Mouse (Mus musculus): ENCODE data around the gene Atxn7l1. TPM values are rescaled to one million over a fixed set of nuclear protein-coding genes. Genes with fewer than 3 reads are reported as not detected.
A peak's percentile ranks its signal among the peaks of the same experiment; 100 is the strongest.

The Atxn7l1 gene
- polyA plus RNA-seq, 1 experiment = 17.3 TPM

DNA sequence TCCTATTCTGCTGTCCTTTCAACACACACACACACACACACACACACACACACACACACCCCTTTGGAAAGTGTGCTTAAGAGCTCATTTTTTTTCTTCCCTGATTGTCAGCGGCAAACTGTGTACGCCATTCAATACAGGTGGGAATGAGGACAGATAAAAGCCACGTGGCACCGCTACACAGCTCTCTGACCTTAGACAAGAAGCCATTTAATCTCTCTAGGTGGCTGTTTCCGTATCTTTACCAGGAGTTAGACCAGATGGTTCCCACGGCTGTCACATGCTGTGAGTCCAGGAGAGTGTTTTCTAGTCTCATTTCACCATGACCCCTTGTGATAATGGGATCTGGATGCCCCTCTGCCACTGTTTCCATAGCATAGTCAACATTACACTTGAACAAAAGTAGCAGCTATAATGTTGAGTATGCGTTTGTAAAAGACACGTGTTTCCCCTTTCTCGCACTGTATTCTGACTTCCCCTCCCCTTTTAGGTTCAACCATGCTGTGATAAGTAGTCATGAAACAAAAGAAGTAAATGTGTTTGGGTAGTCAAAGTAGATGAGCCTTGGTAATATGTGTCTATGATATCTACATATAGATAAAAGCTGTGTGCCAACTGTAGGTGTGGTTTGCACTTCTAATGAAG is 70.8 kb downstream of the Atxn7l1 start:
- 86% methylated on average over 9 of the region's 9 CpGs for WGBS
- DNase-seq (ENCODE audit: low read depth, low spot score) = no peak

- DNase-seq (ENCODE audit: low read depth, low spot score) = no peak
- 57% methylated on average over 7 of the region's 7 CpGs for WGBS
These were observed 71.9 kb downstream of the Atxn7l1 start for GRCm38 (mm10) chr12:33219436-33219835.

- DNase-seq (ENCODE audit: low read depth, low spot score) = no peak
- WGBS = 40% methylated on average over 5 of the region's 5 CpGs
These were observed 72.6 kb downstream of the Atxn7l1 start for GRCm38 (mm10) chr12:33220081-33220480.

DNA sequence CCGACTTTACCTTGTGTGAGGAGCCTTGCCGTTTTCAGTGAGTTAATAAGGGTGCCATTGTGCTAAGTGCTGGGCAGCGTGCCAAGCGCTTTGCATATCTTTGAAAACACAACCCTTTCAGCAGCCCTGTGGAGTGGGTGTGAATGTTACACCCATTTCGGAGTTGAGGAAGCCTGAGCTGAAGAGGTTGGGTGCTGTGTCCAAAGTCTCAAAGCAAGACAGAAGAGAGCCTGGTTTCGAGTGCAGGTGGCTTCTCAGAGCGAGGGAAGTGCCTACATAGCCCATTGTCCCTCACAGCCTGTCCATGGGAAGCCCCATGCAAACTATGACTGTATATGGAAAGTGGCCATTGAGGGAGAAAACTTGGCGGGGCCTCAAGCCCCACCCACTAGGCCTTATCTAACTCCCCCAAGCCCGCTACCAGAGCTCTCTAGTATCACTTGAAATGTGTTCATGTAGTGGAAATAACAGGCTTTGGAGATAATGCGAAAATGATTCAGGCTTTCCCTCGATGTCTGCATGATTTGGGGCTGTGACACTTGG is 73.1 kb downstream of the Atxn7l1 start:
- DNase-seq (ENCODE audit: low read depth, low spot score) = peak; percentile 80
- WGBS = 27% methylated on average over 11 of the region's 11 CpGs

GRCm38 (mm10) chr12:33222187-33222586 is 74.7 kb downstream of the Atxn7l1 start:
- DNase-seq (ENCODE audit: low read depth, low spot score) = no peak
- WGBS = 24% methylated on average over 7 of the region's 7 CpGs

- no peak for DNase-seq (ENCODE audit: low read depth, low spot score)
- WGBS = 84% methylated on average over 11 of the region's 11 CpGs
These were observed 77.6 kb downstream of the Atxn7l1 start for GRCm38 (mm10) chr12:33225117-33225541.

GRCm38 (mm10) chr12:33225978-33226377 is 78.5 kb downstream of the Atxn7l1 start:
- WGBS = 94% methylated on average over 1 of the region's 1 CpGs

DNA sequence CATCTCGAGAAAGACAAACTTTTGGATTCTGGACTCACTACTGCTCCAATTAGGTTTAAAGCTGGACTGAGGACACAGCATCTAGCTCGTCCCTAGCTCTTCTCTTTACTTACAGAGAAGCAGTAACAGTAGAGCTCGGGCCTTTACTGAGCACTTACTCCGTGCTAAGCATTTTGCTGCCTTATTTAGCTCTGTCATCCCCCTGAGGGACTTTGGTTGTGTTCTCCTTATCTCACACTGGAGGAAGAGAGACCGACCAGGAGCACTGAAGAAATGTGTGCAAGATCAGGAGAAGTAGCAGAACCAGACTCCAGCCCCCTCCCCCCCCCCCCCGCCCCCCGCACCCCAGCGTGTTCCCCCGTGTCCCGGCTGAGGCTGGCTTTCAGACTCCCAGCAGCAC is 79.1 kb downstream of the Atxn7l1 start:
- DNase-seq (ENCODE audit: low read depth, low spot score) = no peak
- 87% methylated on average over 10 of the region's 10 CpGs for WGBS

More at GRCm38 (mm10) chr12:33225978-33226377, 78.5 kb downstream of the Atxn7l1 start:
- DNase-seq (ENCODE audit: low read depth, low spot score) = no peak

DNA sequence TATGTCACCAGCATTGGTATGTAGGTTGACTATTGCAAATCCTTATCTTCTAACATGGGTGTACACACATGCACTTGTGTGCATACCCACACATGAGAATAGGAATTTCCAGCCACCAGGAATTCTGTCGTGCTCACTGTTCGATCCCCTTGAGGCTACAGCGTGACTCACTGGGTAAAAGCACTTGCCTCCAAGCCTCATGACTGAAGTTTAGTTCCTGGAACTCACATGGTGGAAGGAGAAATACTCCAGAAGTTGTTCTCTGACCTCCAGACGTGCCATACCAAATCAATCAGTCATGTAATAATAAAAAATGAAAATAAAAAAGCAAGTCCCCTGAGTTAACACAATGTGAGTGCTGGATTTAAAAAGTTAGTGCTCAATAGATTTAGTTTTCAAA is 87.8 kb downstream of the Atxn7l1 start:
- no peak for DNase-seq (ENCODE audit: low read depth, low spot score)
- WGBS = 72% methylated on average over 4 of the region's 4 CpGs

DNA sequence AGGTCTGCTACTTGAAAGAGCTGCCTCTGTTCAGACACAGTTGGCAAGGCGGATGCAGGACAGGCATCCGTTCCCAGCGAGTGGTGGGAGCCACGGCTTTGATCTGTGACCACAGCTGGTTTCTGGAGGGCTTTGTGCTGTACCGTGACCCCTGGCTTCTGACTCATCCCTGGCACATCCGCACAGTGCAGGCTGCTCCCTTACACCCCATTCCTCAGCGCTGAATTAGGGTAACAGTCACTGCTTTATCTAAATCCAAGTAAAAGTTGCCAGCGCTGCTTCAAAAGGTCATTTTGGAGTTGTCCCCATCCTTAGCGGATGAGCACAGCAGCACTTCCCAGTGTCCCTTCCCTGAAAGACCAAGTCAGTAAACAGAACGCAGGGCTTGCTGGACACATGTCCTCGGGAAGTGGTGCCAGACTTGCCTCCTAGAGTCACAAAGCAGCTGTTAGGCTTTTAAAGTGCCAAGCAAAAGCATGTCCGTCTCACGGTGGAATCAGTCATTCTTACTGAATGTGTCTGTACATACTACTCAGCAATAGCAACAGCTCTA is 88.4 kb downstream of the Atxn7l1 start:
- 71% methylated on average over 13 of the region's 13 CpGs for WGBS

GRCm38 (mm10) chr12:33236344-33237049 is 89.0 kb downstream of the Atxn7l1 start:
- no peak for DNase-seq (ENCODE audit: low read depth, low spot score)
- 76% methylated on average over 11 of the region's 11 CpGs for WGBS

More for the DNA sequence above, 88.4 kb downstream of the Atxn7l1 start:
- no peak for DNase-seq (ENCODE audit: low read depth, low spot score)

DNA sequence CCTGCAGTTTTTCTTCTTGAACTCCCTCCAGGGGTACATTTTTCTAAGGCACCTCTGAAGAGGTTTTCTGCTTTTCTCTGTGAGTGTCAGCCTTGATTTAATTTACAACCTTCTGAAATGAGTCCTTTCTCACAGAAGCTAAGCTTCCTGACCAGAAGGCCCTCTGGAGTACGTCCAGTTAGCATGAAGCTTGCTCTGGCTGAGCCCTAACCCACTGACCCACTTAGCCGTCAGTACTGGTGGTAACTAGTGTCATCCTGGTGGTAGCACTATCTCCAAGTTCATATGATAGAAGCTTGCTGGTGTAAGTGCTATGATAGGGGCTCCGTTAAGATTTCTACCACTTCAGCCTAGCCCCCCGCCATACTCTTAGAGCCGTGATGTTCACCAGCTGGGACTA is 89.6 kb downstream of the Atxn7l1 start:
- WGBS = 91% methylated on average over 5 of the region's 5 CpGs
- DNase-seq (ENCODE audit: low read depth, low spot score) = no peak

GRCm38 (mm10) chr12:33242679-33243078 is 95.2 kb downstream of the Atxn7l1 start:
- no peak for DNase-seq (ENCODE audit: low read depth, low spot score)
- 96% methylated on average over 8 of the region's 8 CpGs for WGBS

DNA sequence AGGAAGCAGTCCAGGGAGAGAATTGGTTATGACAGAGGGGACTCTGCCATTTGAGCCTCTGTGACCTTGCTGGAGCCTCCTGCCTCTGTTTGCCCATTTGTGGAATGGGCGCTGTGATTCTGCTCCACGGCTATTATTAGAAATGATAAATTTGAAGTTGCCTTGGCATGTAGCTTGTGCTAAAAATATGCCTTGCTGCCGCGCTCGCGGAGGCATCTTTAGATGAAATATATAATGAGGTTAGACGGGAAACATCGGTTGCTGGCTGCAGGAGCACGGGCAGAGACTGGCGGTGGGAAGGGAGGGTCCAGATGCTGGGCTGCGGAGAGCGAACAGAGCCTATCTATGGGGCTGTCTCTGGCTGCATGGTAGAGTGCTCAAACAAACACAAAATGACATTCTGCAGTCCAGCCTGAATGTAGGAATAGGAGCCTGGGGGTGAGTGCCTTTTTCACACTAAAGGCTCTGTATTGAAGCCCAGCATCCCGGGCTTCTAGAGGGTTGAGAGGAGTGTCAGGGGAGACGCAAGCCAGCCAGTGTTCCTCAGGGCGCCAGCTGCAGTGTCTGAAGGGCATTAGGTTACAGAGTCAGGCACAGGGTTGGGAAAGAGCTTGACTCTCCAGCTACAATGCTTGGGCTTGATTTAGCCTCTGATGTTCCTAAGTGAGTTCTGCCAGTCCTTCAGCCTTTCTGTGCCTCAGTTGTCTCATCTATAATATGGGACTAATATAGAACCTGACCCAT is 96.8 kb downstream of the Atxn7l1 start:
- no peak for DNase-seq (ENCODE audit: low read depth, low spot score)
- WGBS = 78% methylated on average over 15 of the region's 15 CpGs

DNA sequence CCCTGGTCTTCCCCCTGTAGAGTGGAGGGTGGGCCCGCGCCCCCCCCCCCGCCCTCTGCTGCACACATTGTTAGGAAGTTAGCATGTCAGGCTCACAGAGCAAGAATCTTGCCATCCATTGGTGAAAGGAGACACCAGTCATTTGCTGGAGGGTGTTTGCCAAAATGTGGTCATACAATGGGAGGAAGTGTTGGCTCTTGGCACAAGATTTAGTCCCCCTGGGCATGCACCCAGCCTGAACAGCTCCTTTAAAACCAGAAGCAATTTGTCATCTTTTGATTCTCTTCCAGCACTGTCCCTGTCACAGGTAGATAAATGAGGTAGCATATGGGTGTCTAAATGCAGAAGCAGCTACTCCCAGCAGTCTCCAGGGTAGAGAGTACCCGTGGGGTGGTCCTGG is 98.0 kb downstream of the Atxn7l1 start:
- WGBS = 65% methylated on average over 4 of the region's 4 CpGs
- no peak for DNase-seq (ENCODE audit: low read depth, low spot score)

- 84% methylated on average over 8 of the region's 8 CpGs for WGBS
- DNase-seq (ENCODE audit: low read depth, low spot score) = no peak
These were observed 99.4 kb downstream of the Atxn7l1 start for GRCm38 (mm10) chr12:33246878-33247277.

DNA sequence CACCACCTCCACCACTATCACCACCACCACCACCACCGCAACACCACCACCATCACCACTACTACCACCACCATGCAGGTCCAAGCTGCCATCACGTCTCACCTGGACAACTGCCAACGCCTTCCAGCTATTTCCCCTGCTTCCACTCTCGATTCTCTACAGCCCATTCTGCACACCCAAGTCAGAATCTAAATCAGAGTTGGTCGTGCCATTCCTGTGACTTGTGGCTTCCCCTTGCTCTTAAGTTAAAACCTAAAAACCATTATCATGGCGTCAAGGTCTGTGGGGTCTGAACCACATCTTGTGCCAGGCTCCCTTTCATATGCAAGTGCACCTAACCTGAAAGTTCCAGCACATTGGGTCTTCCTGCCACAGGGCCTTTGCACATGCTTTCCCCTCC is 102.7 kb downstream of the Atxn7l1 start:
- WGBS = 93% methylated on average over 6 of the region's 6 CpGs
- DNase-seq (ENCODE audit: low read depth, low spot score) = no peak

- 96% methylated on average over 8 of the region's 8 CpGs for WGBS
These were observed 103.9 kb downstream of the Atxn7l1 start for GRCm38 (mm10) chr12:33251399-33251798.

DNA sequence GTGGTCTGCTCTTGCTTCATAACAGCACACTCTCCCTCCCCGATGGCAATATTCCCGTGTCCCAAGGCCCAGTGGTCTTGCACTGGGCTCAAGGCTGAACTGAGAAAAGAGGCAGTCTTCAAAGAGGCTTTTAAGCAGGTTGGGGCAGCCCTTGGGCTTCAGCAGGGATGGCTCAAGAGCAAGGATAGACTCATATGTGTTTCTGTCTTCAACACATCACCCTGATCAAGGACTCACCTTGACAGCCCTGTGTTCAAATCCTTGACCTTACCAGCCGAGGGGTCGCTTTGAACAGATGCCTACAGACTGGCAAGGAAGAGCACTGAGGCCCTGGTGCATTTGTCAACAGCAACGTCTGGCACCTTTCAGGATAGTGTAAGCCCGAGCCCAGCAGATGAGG is 105.1 kb downstream of the Atxn7l1 start:
- 84% methylated on average over 6 of the region's 6 CpGs for WGBS
- no peak for DNase-seq (ENCODE audit: low read depth, low spot score)

More at GRCm38 (mm10) chr12:33251399-33251798, 103.9 kb downstream of the Atxn7l1 start:
- DNase-seq (ENCODE audit: low read depth, low spot score) = no peak

GRCm38 (mm10) chr12:33253206-33253605 is 105.7 kb downstream of the Atxn7l1 start:
- no peak for DNase-seq (ENCODE audit: low read depth, low spot score)
- 78% methylated on average over 9 of the region's 9 CpGs for WGBS

Measured in large intestine, adult 2 months (tissue).